Mouse (Mus musculus) thymus, postnatal 36 days (tissue): ENCODE measurements around the gene Akap13.

Source experiments
- DNase-seq, 2 experiments: peaks; one replicate each; pipeline ENCODE4 v3.0.0; 2022; ENCODE audit warnings: mixed read lengths in 2 of 2

Akap13 gene

GRCm38 (mm10) chr7:75521199-75521598 lies 65.9 kb downstream of the Akap13 start:
- no peak for DNase-seq

- DNase-seq = no peak
Measured at GRCm38 (mm10) chr7:75522226-75522625, 66.9 kb downstream of the Akap13 start.

GRCm38 (mm10) chr7:75524789-75525569 lies 69.6 kb downstream of the Akap13 start:
- DNase-seq = no peak

GRCm38 (mm10) chr7:75525716-75526401 lies 70.5 kb downstream of the Akap13 start:
- DNase-seq = no peak

GRCm38 (mm10) chr7:75528751-75529150 lies 73.4 kb downstream of the Akap13 start:
- DNase-seq = no peak

GRCm38 (mm10) chr7:75529857-75530437 lies 74.6 kb downstream of the Akap13 start:
- no peak for DNase-seq

- no peak for DNase-seq
Measured at GRCm38 (mm10) chr7:75530642-75531041, 75.3 kb downstream of the Akap13 start.

- no peak for DNase-seq
Measured at GRCm38 (mm10) chr7:75533079-75533478, 77.7 kb downstream of the Akap13 start.

GRCm38 (mm10) chr7:75536298-75536697 lies 81.0 kb downstream of the Akap13 start:
- DNase-seq = no peak

GRCm38 (mm10) chr7:75537567-75537966 lies 82.2 kb downstream of the Akap13 start:
- DNase-seq = no peak

GRCm38 (mm10) chr7:75538513-75538912 lies 83.2 kb downstream of the Akap13 start:
- DNase-seq = no peak

- DNase-seq = no peak
Measured at GRCm38 (mm10) chr7:75539168-75539567, 83.8 kb downstream of the Akap13 start.

- no peak for DNase-seq
Measured at GRCm38 (mm10) chr7:75549856-75550255, 94.5 kb downstream of the Akap13 start.

- DNase-seq = no peak
Measured at GRCm38 (mm10) chr7:75550791-75551336, 95.5 kb downstream of the Akap13 start.

GRCm38 (mm10) chr7:75553002-75553666 lies 97.8 kb downstream of the Akap13 start:
- no peak for DNase-seq

GRCm38 (mm10) chr7:75553667-75554045 lies 98.3 kb downstream of the Akap13 start:
- no peak for DNase-seq

- DNase-seq = no peak
Measured at GRCm38 (mm10) chr7:75554065-75554464, 98.7 kb downstream of the Akap13 start.

GRCm38 (mm10) chr7:75555940-75556339 lies 100.6 kb downstream of the Akap13 start:
- DNase-seq = no peak

GRCm38 (mm10) chr7:75558225-75558624 lies 102.9 kb downstream of the Akap13 start:
- DNase-seq = no peak

GRCm38 (mm10) chr7:75559119-75559518 lies 103.8 kb downstream of the Akap13 start:
- no peak for DNase-seq

GRCm38 (mm10) chr7:75559915-75560314 lies 104.6 kb downstream of the Akap13 start:
- DNase-seq = no peak

- DNase-seq = no peak
Measured at GRCm38 (mm10) chr7:75560566-75560965, 105.2 kb downstream of the Akap13 start.

- no peak for DNase-seq
Measured at GRCm38 (mm10) chr7:75561134-75561533, 105.8 kb downstream of the Akap13 start.
